Mouse (Mus musculus) G1E (cell line): ENCODE measurements around the gene Map3k5.

ENCODE experiments used
- POLR2AphosphoS5 ChIP-seq: IDR thresholded peaks from 2 replicates; pipeline ENCODE4 v1.6.1; 2012; ENCODE audit warnings: low read depth, low read length, inconsistent platforms; ENCODE audit not compliant: insufficient replicate concordance
- TAL1 ChIP-seq: conservative IDR thresholded peaks from 2 replicates; pipeline ENCODE4 v1.6.1; 2012; ENCODE audit warnings: low read depth, low read length, inconsistent platforms, mixed read lengths

DNA sequence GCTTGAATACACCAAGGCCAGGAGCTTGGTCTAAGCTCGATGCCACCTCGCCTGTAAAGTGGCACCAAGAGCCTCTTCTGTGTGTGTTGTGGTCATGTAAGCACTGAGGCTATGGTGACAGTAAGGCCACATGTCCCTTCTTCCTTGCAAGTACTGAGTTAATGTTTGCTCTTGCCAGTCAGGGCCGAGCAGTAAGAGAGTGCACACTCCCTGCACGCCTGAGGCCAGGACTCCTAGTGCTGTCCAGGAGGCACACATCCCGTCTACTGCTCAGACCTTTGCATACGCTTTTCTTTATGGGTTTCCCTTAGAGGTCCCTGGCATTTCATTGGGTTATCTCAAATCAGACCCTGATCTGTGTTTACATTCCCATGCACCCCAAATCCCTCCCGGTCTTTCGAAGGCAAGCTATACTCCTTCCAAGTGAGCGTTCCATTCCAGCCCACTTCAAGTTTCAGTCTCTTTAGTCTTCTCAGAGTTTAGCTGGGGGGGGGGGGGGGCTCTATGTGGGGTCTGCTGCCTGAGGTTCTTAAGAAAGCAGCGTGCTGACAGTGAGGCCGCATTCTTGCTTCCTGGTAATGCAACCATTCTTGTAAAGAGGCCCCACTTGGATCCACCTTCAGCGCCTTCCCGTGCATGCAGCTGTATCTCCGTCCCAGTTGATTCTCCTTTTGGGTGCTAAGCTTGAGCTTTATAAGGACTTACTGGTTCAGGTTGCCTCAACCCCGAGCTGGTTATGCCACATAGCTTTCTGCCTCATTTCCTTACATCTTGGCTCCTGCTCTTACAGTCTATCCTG, 87.6 kb downstream of the Map3k5 start:
- TF ChIP-seq POLR2AphosphoS5 (no peak), TAL1 (no peak)
